Mouse (Mus musculus): ENCODE data around the gene Hebp2.
A peak's percentile ranks its signal among the peaks of the same experiment; 100 is the strongest.

Gene Hebp2

DNA sequence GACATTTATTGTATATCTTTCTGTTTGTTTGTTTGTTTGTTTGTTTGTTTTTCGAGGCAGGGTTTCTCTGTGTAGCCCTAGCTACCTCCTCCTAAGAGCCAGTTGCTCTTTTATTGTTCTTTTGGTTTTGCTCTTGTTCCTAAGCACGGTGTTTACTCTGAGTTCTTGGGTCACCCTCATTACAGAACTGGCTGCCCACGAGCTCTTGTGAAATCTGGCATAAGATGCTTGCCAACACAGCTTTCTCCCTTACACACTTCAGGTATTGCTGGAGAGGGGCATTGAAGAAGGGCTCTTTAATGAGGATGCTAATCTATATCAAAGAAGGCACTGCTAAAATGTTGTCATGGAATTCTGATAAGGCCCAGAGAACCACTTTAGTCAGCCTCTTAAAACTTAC, 35.2 kb downstream of the Hebp2 start:
- DNase-seq (ENCODE audit: low read depth, low spot score) = no peak

DNA sequence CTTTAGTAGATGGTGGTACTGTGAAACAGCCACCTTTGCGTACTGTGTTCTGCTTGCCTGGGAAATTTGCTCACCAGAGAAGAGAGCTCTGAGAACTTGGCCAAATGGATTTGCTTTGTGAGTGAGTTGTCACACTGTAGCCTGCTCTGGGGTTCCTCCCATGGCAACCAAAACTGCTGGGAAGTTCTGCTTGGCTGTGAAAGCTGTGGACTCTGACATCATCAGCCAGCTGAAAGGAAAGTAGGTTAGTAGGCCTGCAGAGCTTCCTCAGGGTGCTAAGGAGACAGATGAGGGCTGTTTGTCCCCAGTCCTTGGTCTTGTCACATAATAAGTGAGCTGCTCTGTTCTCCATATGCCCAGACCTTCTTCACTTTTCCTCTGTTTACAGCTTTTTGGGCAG, 37.3 kb downstream of the Hebp2 start:
- peak; percentile 81 for DNase-seq (ENCODE audit: low read depth, low spot score)

DNA sequence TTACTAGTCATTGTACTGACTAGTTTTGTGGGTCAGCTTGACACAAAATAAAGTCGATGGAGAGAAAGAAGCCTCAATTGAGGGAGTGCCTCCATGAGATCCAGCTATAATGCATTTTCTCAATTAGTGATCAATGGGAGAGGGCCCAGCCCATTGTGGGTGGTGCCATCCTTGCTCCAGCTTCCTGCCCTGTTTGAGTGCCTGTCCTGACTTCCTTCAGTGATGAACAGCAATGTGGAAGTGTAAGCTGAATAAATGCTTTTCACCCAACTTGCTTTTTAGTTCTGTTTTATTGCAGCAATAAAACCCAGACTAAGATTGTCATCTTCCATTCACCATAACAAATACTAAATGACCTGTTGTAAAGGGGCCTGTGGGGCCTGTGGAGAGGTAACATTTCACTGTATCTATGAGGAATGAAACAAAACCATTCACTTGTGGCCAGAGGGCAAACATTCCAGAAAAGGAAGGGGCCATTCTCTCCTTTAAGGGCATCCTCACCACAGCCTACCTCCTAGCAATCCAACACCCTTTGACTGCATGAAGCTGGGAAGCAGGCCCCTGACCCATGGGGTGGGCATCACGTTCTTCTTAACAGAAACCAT, 37.9 kb downstream of the Hebp2 start:
- DNase-seq (ENCODE audit: low read depth, low spot score) = no peak

DNA sequence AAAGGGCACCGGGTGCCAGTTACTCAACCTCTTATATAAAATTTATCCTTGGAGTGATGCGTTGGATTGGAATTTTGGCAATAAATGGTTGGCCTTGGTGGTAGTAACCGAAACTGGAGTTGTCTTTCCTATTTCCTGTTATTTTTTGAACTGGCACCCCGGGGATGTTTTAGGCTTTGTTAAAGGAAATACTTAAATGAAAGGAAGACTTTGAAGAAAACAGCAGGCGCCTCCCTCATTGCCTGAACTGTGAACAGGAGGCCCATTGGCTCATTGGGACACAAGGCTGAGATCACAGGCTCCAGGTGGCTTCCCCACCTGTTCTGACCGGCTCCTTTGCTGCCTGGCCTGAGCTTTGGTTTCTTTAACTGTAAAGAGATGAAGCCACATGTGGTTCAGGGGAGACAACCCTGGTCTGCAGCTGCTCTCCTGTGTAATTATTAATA, 39.4 kb downstream of the Hebp2 start:
- DNase-seq (ENCODE audit: low read depth, low spot score) = no peak

DNA sequence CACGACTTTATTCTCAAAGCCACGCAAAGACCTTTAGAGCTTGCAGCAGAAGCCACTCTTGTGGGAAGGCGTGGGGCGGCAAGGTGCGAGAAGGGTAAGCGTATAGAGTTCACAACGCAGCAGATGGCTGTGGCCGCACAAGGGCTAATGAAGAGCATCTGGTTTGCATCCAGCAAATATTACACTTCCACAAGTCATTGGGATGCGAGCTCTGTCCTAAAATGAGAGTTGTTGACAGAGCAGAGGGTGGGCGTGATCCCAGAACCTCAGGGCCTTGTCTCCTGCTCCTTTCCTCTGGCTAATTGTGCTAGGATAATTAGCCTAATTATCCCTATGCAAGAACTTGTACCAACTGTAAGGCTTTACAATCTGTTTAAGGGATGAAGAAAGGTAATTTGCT, 40.2 kb downstream of the Hebp2 start:
- DNase-seq (ENCODE audit: low read depth, low spot score) = no peak

DNA sequence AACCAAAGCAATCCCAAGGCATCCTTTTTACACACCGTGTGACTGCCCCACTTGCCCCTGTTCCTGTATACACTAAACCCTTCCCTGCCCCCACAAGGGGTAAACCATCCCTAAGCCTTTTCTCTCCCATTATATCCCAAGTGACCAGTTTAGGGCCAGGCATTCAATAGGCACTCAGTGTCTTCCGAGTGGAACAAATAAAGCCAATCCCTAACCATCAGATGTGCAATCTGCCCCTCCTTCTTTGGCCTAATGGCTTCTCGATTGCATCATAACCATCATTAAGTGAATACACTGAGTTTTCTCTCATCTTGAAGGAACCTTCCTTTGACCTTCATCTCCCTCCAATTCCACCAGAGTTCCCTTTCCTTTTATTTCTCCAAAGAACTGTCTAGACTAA, 43.9 kb downstream of the Hebp2 start:
- no peak for DNase-seq (ENCODE audit: low read depth, low spot score)

DNA sequence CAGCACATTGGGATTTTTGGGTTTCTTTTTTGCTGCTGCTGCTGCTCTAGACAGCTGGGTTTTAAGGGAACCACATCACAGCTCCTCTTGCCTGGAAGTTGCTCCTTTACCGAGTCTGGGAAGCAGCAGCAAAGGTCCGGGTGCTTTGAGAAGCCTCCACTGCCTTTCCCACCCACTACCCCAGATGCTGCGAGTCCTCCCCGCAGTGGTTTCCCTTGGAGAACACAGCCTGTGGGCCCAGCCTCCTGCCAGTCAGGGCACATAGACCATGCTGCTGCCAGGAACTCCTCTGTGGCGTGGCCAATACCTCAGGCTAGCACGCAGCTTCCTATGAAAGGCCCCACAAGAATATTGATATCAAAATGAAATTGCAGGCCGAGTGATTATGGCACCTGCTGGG, 48.8 kb downstream of the Hebp2 start:
- DNase-seq (ENCODE audit: low read depth, low spot score) = peak; percentile 13

DNA sequence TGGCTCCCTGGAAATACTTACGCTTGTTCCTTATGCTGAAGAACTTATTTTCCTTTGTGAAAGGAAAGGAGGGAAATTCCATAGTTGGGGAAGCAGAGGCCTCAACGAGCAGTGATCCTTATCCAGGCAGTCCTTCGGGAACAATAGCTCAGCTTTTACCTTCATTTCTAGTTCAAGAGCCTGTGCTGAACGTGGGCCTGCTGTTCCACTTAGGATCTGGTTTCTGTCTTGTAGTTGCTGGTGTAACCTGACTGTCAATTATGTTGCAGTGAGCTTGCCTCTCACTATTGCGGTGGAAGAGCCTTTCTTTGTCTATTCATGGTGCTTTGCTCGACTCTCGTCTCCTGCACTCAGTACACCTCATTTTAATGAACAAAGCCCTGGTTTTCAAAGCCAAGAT, 51.6 kb downstream of the Hebp2 start:
- DNase-seq (ENCODE audit: low read depth, low spot score) = peak; percentile 12

DNA sequence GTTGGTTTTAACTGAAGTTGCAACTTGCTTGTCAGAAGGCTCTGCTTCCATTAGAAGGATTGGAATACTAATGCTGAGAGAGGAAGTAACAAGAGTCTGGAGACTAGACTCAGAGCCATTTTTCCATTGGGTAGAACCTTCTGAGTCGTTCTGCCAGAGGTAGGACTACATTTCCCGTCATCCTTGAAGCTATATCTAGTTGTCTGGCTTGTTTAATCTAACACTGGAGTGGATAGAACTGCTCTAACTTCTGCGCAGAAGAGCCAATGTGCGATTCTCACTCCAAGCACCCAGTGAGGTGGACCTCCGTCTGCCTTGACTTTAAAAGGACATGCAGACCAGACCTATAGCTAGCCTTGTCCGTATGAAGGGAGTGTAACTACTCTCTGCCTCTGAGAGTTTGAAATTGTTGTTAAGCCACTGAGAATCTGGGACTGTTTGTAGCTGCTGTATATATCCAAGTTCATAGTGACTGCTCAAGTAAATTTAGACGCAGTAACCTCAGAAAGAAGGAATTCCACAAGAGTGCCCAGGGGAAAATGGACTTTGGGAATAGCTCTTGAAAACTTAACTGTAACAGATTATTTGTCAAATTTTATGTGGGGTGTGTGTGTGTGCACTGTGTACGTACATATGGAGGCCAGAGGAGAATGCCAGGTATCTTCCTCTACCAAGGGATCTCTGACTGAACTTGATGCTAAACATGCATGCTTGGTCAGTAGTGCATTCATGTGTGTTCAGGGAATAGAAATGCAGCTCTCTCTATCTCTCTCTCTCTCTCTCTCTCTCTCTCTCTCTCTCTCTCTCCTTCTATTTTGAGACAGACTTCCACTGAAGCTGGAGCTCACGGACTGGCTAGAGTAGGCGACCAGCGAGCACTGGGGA, 52.6 kb downstream of the Hebp2 start:
- no peak for DNase-seq (ENCODE audit: low read depth, low spot score)

DNA sequence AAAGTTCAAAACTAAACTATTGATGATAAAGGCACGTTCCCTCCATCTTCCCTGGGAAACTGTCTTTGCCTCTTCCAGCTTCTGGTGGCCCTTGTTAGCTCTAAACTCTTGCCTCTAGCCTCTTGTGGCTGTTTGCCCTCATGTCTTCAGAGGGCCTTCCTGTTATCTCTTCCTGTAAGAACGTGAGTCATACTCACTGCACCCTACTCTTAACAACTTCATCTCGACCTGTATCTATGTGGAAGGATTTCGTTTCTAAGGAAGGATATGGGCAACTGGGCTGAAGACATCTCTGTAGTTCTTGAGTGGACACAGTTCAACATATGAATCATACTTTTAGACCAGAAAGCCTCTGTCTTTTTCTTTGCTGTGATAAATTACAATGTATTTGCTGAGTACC, 53.9 kb downstream of the Hebp2 start:
- no peak for DNase-seq (ENCODE audit: low read depth, low spot score)

DNA sequence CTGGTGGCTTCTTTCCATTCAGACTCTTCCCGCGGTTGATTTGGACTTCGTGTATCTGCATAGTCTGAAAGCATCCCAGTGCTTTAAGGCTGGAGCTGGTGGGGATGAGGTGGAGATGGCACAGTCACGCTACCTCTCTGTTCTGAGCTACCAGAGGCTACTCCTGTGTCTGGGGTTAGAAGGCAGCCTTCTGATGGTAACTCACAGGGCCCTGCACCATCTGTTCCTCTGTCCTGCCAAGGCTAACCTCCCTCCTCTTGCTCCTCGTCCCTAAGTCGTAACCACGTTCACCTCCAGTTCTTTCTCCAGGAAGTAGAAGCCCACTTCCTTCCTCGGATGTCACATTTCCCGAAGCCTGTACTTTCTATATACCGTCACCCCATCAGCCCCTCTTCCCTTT, 55.9 kb downstream of the Hebp2 start:
- peak; percentile 24 for DNase-seq (ENCODE audit: low read depth, low spot score)

All from brain, adult 2 months (tissue).